Mouse (Mus musculus): ENCODE results near the gene Ctla4. TPM values are rescaled to one million over a fixed set of nuclear protein-coding genes. Genes with fewer than 3 reads are reported as not detected.

The Ctla4 gene
- polyA plus RNA-seq, 1 experiment, result not detected

- H3K4me1 ChIP-seq (ENCODE audit: control insufficient read depth, insufficient read depth, low read length), result no peaks in the 10 kb centered on the region
- H3K27me3 ChIP-seq (ENCODE audit: control insufficient read depth, insufficient read depth, low read length), result no peaks in the 10 kb centered on the region
- no peak for DNase-seq
- 41% methylated on average over 1 of the region's 1 CpGs for WGBS
- TF ChIP-seq CTCF (IDR thresholded peaks at IDR 0.05; ENCODE audit: borderline replicate concordance, insufficient read depth, low read depth, low read length) (no peak), POLR2A (IDR thresholded peaks at IDR 0.05; ENCODE audit: borderline replicate concordance, insufficient read depth, low read length) (no peak)
- H3K4me3 ChIP-seq (replicated peaks; ENCODE audit: insufficient read depth, low read depth, low read length), result no peak overlapping the region
- no peak overlapping the region for H3K27ac ChIP-seq (ENCODE audit: insufficient read depth, low read length)
Measured at GRCm38 (mm10) chr1:60910796-60911195, 24.0 kb downstream of the Ctla4 start.

DNA sequence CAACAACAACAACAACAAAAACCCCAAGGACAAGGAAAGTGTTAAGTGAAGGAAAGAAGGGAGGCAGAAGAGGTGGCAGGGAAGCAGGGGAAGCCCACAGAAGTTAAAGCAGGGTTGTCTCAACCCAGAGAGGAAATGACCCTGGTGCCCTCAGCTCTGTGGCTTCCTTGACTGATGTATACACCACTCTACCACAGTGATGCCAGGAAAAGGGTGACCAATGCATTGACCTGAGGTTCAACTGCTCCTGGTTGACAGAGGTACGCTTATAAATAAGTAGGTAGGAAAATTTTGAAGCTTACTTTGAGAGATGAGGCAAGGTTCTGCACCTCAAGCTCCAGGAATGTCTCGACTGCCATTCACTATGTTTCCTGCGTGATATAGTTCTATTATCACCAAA is 24.8 kb downstream of the Ctla4 start:
- Histone ChIP-seq H3K4me3 (replicated peaks; ENCODE audit: insufficient read depth, low read depth, low read length) (no peak overlapping the region), H3K27me3 (ENCODE audit: control insufficient read depth, insufficient read depth, low read length) (no peaks in the 10 kb centered on the region), H3K4me1 (ENCODE audit: control insufficient read depth, insufficient read depth, low read length) (no peaks in the 10 kb centered on the region), H3K27ac (ENCODE audit: insufficient read depth, low read length) (no peak overlapping the region)
- 92% methylated on average over 3 of the region's 3 CpGs for WGBS
- TF ChIP-seq POLR2A (IDR thresholded peaks at IDR 0.05; ENCODE audit: borderline replicate concordance, insufficient read depth, low read length) (no peak), CTCF (IDR thresholded peaks at IDR 0.05; ENCODE audit: borderline replicate concordance, insufficient read depth, low read depth, low read length) (no peak)
- no peak for DNase-seq

DNA sequence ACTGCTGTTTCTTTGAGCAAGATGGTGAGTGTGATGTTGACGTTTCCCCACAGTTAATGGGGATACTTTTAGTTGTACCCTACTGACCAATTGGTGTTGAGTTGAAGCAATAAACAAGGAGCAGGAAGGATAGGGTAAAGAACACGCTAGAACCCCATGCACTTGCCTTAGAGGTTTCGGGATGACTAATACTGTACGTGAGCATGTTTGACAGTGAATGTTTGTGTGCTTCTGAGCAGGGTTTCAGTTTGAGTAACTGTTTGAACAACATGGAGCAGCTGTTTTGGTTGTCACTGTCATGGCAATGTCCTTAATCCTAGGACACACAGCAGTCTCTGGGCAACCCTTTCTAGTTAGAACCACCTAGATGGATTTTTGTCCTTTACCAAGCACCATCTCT is 26.5 kb downstream of the Ctla4 start:
- H3K27me3 ChIP-seq (ENCODE audit: control insufficient read depth, insufficient read depth, low read length), result no peaks in the 10 kb centered on the region
- 86% methylated on average over 4 of the region's 4 CpGs for WGBS
- DNase-seq, result no peak

DNA sequence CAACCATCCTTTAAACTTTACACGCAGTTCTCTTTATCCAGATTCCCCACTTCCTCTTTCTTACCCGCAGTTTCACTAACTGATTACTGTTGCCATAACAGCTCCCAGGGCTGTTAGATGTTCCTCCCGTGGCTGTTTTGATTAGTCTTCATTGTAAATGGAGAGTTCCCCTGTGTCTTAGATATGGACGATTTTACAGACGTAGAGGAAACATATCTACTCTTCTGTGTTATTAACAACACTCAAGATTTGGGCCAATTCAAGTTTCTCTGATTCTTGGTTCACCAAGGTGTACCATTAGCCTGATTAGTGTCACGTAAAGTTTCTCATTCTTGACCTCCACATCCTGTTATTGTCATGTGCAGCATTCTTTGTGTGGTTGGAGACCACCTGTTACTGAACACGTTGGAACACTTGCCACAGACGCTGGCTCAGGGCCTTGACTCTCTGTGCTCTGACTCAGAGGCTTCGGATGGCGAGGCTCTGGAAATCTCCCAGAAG is 29.5 kb downstream of the Ctla4 start:
- Histone ChIP-seq H3K4me3 (replicated peaks; ENCODE audit: insufficient read depth, low read depth, low read length) (no peak overlapping the region), H3K27ac (ENCODE audit: insufficient read depth, low read length) (no peak overlapping the region), H3K27me3 (ENCODE audit: control insufficient read depth, insufficient read depth, low read length) (no peaks in the 10 kb centered on the region), H3K4me1 (ENCODE audit: control insufficient read depth, insufficient read depth, low read length) (no peaks in the 10 kb centered on the region)
- 40% methylated on average over 10 of the region's 10 CpGs for WGBS
- no peak for DNase-seq
- TF ChIP-seq CTCF (IDR thresholded peaks at IDR 0.05; ENCODE audit: borderline replicate concordance, insufficient read depth, low read depth, low read length) (no peak), POLR2A (IDR thresholded peaks at IDR 0.05; ENCODE audit: borderline replicate concordance, insufficient read depth, low read length) (no peak)

More for the DNA sequence above, 26.5 kb downstream of the Ctla4 start:
- H3K27ac ChIP-seq (ENCODE audit: insufficient read depth, low read length), result no peak overlapping the region
- H3K4me1 ChIP-seq (ENCODE audit: control insufficient read depth, insufficient read depth, low read length), result no peaks in the 10 kb centered on the region
- no peak overlapping the region for H3K4me3 ChIP-seq (replicated peaks; ENCODE audit: insufficient read depth, low read depth, low read length)
- TF ChIP-seq POLR2A (IDR thresholded peaks at IDR 0.05; ENCODE audit: borderline replicate concordance, insufficient read depth, low read length), result no peak
- TF ChIP-seq CTCF (IDR thresholded peaks at IDR 0.05; ENCODE audit: borderline replicate concordance, insufficient read depth, low read depth, low read length), result no peak

GRCm38 (mm10) chr1:60920493-60921355 is 33.9 kb downstream of the Ctla4 start:
- no peak overlapping the region for H3K27ac ChIP-seq (ENCODE audit: insufficient read depth, low read length)
- WGBS, result 63% methylated on average over 24 of the region's 24 CpGs
- TF ChIP-seq POLR2A (IDR thresholded peaks at IDR 0.05; ENCODE audit: borderline replicate concordance, insufficient read depth, low read length), result no peak
- no peak for TF ChIP-seq CTCF (IDR thresholded peaks at IDR 0.05; ENCODE audit: borderline replicate concordance, insufficient read depth, low read depth, low read length)
- no peaks in the 10 kb centered on the region for H3K27me3 ChIP-seq (ENCODE audit: control insufficient read depth, insufficient read depth, low read length)
- no peak for DNase-seq
- no peak overlapping the region for H3K4me3 ChIP-seq (replicated peaks; ENCODE audit: insufficient read depth, low read depth, low read length)
- no peaks in the 10 kb centered on the region for H3K4me1 ChIP-seq (ENCODE audit: control insufficient read depth, insufficient read depth, low read length)

DNA sequence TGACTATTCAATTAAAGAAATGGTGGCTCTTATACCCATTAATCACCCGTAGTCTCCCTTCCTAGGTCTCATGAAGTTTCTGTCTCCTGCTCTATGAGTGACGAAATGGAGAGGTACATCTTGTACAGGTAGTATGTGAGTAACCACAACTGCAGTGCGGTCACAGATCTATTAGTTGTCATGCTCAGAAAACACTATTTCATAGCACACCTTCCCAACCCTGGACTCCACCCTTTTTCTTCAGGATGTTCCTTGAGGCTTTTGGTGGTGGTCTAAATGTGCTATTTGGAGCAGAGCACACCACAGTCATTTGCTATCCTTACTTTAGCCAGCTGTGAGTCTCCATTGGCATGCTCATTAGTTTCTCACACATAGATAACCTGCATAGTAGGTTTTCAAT is 42.2 kb downstream of the Ctla4 start:
- Histone ChIP-seq H3K4me3 (replicated peaks; ENCODE audit: insufficient read depth, low read depth, low read length) (no peak overlapping the region), H3K27me3 (ENCODE audit: control insufficient read depth, insufficient read depth, low read length) (no peaks in the 10 kb centered on the region), H3K27ac (ENCODE audit: insufficient read depth, low read length) (no peak overlapping the region), H3K4me1 (ENCODE audit: control insufficient read depth, insufficient read depth, low read length) (no peaks in the 10 kb centered on the region)
- DNase-seq, result no peak
- 90% methylated on average over 3 of the region's 3 CpGs for WGBS
- no peak for TF ChIP-seq POLR2A (IDR thresholded peaks at IDR 0.05; ENCODE audit: borderline replicate concordance, insufficient read depth, low read length)
- TF ChIP-seq CTCF (IDR thresholded peaks at IDR 0.05; ENCODE audit: borderline replicate concordance, insufficient read depth, low read depth, low read length), result no peak

DNA sequence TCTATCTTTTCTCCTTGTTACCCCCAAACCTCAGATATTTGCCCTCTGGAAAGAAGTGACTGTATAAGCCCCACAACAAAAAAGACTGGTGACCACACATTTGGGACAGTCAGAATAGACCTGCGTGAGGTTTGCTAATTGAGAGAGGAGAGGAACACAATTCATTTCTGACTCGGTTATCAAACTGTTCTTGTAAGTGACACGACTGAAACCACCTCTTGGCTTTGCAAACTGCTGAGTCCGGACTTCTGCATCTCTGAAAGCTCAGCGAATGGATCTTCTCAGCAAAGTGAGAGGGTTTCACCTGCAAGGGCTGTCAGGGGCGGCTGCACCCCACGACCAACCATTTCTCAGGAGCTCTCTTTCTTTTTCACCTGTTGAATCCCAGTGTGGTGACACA is 43.6 kb downstream of the Ctla4 start:
- no peaks in the 10 kb centered on the region for H3K27me3 ChIP-seq (ENCODE audit: control insufficient read depth, insufficient read depth, low read length)
- TF ChIP-seq CTCF (IDR thresholded peaks at IDR 0.05; ENCODE audit: borderline replicate concordance, insufficient read depth, low read depth, low read length), result no peak
- TF ChIP-seq POLR2A (IDR thresholded peaks at IDR 0.05; ENCODE audit: borderline replicate concordance, insufficient read depth, low read length), result no peak
- H3K4me3 ChIP-seq (replicated peaks; ENCODE audit: insufficient read depth, low read depth, low read length), result no peak overlapping the region
- DNase-seq, result no peak
- H3K27ac ChIP-seq (ENCODE audit: insufficient read depth, low read length), result no peak overlapping the region
- 83% methylated on average over 7 of the region's 7 CpGs for WGBS
- no peaks in the 10 kb centered on the region for H3K4me1 ChIP-seq (ENCODE audit: control insufficient read depth, insufficient read depth, low read length)

Data from cerebellum, adult 2 months (tissue).